Mouse (Mus musculus) E14TG2a.4 (cell line): ENCODE results near the gene Spats2.

Source experiments
- CTCF ChIP-seq: conservative IDR thresholded peaks from 2 replicates; pipeline ENCODE4 v1.5.1; 2014; ENCODE audit warnings: low read length
- NANOG ChIP-seq: IDR thresholded peaks from 2 replicates; pipeline ENCODE4 v1.6.1; 2014; ENCODE audit warnings: borderline replicate concordance, low read length, mixed read lengths

GRCm38 (mm10) chr15:99094631-99095270 is 31.0 kb upstream of the Spats2 start:
- TF ChIP-seq CTCF (no peak), NANOG (no peak)
